Mouse (Mus musculus) stomach, embryonic 16.5 days (tissue): ENCODE data around the gene Stra6. TPM values are rescaled to one million over a fixed set of nuclear protein-coding genes. Genes with fewer than 3 reads are reported as not detected.

Source experiments
- ATAC-seq: fragments of 200-750 bp; cut with Nextera tagmentation; 2 replicates; pipeline ENCODE4 v1.8.0; 2017; ENCODE audit warnings: moderate number of reproducible peaks, moderate TSS enrichment; ENCODE audit not compliant: insufficient read depth, low FRiP score
- H3K27ac ChIP-seq: fragments of 300-500 bp; sonication (generic); 2 replicates; pipeline ENCODE4 v1.5.1; 2014; ENCODE audit warnings: low read length
- H3K27me3 ChIP-seq: fragments of 300-500 bp; sonication (generic); 2 replicates; pipeline ENCODE4 v1.6.1; 2014; ENCODE audit warnings: low read length, control low read depth, mixed read lengths; ENCODE audit not compliant: control insufficient read depth, insufficient read depth
- H3K36me3 ChIP-seq: fragments of 300-500 bp; sonication (generic); 2 replicates; pipeline ENCODE4 v1.6.1; 2014; ENCODE audit warnings: low read length; ENCODE audit not compliant: control insufficient read depth, insufficient read depth
- H3K4me1 ChIP-seq: fragments of 300-500 bp; sonication (generic); 2 replicates; pipeline ENCODE4 v1.6.1; 2014; ENCODE audit warnings: low read length, control low read depth, mixed read lengths; ENCODE audit not compliant: control insufficient read depth, insufficient read depth
- H3K4me2 ChIP-seq: fragments of 300-500 bp; sonication (generic); 2 replicates; pipeline ENCODE4 v1.6.1; 2014; ENCODE audit warnings: low read depth, low read length, mixed read lengths
- H3K4me3 ChIP-seq: fragments of 300-500 bp; sonication (generic); replicated peaks from 2 replicates; pipeline ENCODE4 v1.5.1; 2014; ENCODE audit warnings: mild to moderate bottlenecking, low read length
- H3K9ac ChIP-seq: fragments of 300-500 bp; sonication (generic); 2 replicates; pipeline ENCODE4 v1.6.1; 2014; ENCODE audit warnings: low read length
- H3K9me3 ChIP-seq: fragments of 300-500 bp; sonication (generic); replicated peaks from 2 replicates; pipeline ENCODE4 v1.6.1; 2016; ENCODE audit warnings: low read length, control low read depth; ENCODE audit not compliant: control insufficient read depth
- WGBS: fragments of 180-500 bp; shearing (Covaris S2); extraction: QIAGEN DNeasy Blood & Tissue Kit; methylation state at CpG from one replicate; pipeline ENCODE4 v1.1.7; 2014; 5-methylcytosine and 5-hydroxymethylcytosine counted together
- polyA plus RNA-seq: library from polyadenylated mRNA; unstranded; fragments of >200 nt; fragmentation: Nextera tagmentation; extraction: Ambion mirVana; gene quantifications from 2 replicates; pipeline ENCODE4 v1.2.1, GENCODE M21; 2015

The Stra6 gene
- polyA plus RNA-seq, 1 experiment from 2014 or later, result 1.4 TPM

DNA sequence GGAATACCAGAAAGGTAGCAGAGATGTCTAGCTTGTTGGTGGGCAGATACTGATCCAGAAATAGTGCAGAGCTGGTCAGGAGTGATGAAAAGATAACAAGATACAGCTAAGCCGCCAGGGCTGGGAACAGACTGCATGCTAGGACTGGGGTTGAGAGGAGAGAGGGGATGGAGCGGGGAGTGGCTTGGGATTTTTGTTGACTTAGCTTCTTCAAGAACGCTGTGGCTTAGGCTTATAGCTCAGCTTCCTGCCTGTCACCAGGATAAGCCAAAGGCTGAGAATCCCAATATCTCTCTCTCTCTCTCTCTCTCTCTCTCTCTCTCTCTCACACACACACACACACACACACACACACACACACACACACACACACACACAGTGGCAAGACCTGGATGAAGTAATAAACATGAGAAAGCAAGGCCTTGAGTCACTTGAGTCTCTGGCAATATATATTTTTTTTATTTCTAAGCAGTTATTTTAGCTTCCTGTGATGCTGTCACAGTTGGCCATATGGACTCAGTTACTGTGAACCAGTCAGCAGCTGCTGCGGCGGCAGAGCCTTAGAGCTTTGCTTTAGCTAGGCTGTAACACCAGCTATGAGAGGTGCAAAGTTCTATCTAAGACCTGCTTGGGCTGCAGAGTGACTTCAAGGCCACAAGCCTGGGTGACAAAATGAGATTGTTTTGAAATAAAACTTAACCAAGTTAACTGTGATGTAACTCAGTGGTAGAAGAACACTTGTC, 112.3 kb downstream of the Stra6 start:
- peak overlapping the region; percentile 47; the same call in 1 of the 2 replicates for H3K27ac ChIP-seq
- H3K27me3 ChIP-seq, result no peaks in the 10 kb centered on the region
- peak; percentile 47; the same call in 1 of the 2 replicates for ATAC-seq
- H3K4me2 ChIP-seq, result no peak overlapping the region
- H3K4me1 ChIP-seq, result no peaks in the 10 kb centered on the region
- WGBS, result 27% methylated on average over 5 of the region's 5 CpGs
- no peak overlapping the region for H3K9ac ChIP-seq
- no peaks in the 10 kb centered on the region for H3K9me3 ChIP-seq
- no peak overlapping the region for H3K4me3 ChIP-seq
- no peaks in the 10 kb centered on the region for H3K36me3 ChIP-seq

DNA sequence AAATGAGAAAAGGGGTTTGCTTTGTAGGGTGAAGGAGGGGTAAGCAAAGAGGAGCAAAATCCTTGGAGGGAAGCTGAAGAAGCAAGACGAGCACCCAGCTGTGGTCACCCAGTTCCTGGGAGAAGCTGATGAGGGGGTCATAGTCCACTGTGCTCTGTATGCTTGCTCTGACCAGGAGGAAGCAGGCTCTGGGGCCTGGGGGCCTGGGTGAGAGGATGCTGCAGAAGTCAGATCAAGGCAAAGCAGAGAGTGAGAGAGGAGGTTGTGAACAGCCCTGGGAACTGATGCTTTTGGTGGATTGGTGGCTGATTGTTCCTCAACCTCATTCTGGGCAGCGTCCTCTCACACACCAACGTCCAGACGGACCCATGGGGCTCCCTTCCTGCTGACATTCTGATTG, 113.6 kb downstream of the Stra6 start:
- Histone ChIP-seq H3K9me3 (no peaks in the 10 kb centered on the region), H3K4me2 (no peak overlapping the region), H3K9ac (no peak overlapping the region), H3K4me1 (no peaks in the 10 kb centered on the region), H3K36me3 (no peaks in the 10 kb centered on the region), H3K27ac (no peak overlapping the region), H3K4me3 (no peak overlapping the region), H3K27me3 (no peaks in the 10 kb centered on the region)
- WGBS, result 76% methylated on average over 4 of the region's 4 CpGs
- ATAC-seq, result no peak

DNA sequence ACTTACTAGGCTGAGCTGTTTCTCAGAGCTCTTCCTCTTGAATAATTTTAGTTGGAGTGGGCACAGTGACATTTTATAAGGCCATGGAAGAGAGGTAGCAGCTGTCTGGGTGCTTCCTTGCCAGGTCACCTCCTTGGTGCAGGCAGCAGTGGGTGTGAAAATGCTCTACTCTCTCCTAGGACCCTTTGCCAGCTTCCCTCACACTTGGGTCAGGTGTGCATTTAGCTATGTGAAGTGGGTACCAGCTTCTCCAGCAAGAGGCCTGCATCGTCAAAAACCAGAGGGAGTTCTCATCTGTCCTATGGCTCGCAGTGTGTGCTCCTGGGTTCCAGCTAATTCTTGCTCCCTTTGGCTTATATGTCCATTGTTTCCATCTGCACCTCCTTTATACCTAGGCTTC, 115.8 kb downstream of the Stra6 start:
- Histone ChIP-seq H3K27me3 (no peaks in the 10 kb centered on the region), H3K4me3 (no peak overlapping the region), H3K4me1 (no peaks in the 10 kb centered on the region), H3K27ac (no peak overlapping the region), H3K36me3 (no peaks in the 10 kb centered on the region), H3K4me2 (no peak overlapping the region), H3K9me3 (no peaks in the 10 kb centered on the region), H3K9ac (no peak overlapping the region)
- WGBS, result 86% methylated on average over 2 of the region's 2 CpGs
- ATAC-seq, result no peak

DNA sequence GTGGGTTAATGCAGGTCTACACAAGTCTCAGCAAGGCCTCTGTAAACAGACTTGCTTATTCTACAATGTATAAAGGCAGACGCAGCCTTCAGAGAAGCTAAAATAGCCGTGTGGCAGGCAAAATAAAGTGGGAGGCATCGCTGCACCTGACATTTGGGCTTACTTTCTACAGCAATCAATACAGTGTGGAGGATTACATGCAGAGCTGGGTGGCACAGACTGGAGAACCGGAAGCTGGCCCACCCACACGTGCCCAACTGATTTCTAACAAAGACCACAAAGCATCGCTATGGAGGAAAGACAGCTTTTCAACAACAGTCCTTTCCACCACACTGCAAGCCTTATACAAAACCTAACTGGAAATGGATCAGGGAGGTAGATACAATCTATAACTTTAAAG, 120.9 kb downstream of the Stra6 start:
- H3K4me1 ChIP-seq, result no peaks in the 10 kb centered on the region
- 60% methylated on average over 6 of the region's 6 CpGs for WGBS

DNA sequence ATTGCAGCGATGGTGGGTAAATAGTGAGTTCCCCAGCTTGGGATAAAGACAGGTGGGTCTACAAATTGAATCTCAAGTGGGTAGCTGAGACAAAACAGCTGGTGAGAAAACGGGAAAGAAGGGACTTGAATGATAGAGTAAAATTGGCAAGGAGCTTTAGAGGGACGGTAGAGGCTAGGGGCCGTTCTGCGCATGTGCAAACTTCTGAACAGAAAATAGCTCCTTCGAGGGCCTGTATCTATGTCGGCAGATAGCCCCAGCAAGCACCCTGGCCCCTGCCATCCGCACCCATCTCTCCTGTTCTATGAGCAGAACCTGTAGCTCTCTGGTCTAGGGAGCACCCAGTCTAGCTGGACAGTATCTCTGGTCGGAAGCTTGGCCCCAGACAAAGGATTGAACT, 130.6 kb downstream of the Stra6 start:
- no peaks in the 10 kb centered on the region for H3K9me3 ChIP-seq
- no peak overlapping the region for H3K4me3 ChIP-seq
- H3K27ac ChIP-seq, result no peak overlapping the region
- no peak overlapping the region for H3K4me2 ChIP-seq
- no peak overlapping the region for H3K9ac ChIP-seq
- H3K27me3 ChIP-seq, result peaks cover 41% of the 10 kb centered on the region
- WGBS, result 71% methylated on average over 9 of the region's 9 CpGs
- ATAC-seq, result no peak
- peaks cover 28% of the 10 kb centered on the region for H3K4me1 ChIP-seq
- no peaks in the 10 kb centered on the region for H3K36me3 ChIP-seq

More for the DNA sequence above, 120.9 kb downstream of the Stra6 start:
- H3K9ac ChIP-seq, result no peak overlapping the region
- H3K4me3 ChIP-seq, result no peak overlapping the region
- H3K27me3 ChIP-seq, result no peaks in the 10 kb centered on the region
- no peak overlapping the region for H3K27ac ChIP-seq
- no peak overlapping the region for H3K4me2 ChIP-seq
- H3K36me3 ChIP-seq, result no peaks in the 10 kb centered on the region
- no peak for ATAC-seq
- no peaks in the 10 kb centered on the region for H3K9me3 ChIP-seq

DNA sequence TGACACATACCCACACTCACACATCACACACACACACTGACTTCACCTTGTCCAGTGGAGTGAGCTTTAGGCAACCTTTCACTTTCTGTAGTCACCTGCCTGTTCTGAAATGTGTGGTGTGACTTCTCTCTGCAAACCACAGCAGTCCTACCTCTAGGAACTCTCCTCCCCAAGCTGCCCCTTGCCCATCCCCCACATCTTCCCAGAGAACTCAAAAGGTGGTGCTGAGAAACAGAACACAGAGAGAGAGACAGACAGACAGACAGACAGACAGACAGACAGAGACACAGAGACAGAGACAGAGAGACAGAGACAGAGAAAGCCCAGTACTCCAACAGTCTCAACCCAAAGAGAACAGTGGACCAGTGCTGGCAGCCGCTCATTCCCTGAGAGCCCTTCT, 132.1 kb downstream of the Stra6 start:
- Histone ChIP-seq H3K9me3 (no peaks in the 10 kb centered on the region), H3K27me3 (peaks cover 55% of the 10 kb centered on the region), H3K9ac (no peak overlapping the region)

DNA sequence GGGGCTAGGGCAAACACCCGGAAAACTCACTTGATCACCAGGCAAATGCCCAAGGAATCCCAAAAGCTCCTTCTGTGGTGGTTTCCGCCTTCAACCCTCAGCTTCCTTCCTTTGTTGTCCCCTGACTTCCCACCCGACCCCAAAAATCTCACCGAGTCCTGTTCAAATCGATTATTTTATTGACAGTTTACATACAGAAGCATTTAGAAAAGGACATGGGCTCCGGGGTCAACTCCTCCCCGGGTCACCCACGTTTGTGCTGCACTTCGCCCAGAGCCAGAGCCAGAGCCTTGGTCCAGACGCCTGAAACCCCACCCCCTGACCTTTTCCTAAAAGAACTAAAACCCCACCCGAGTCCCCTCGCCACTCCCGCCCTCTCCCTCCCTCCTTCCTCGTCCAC, 132.6 kb downstream of the Stra6 start:
- peak overlapping the region; percentile 19; the same call in 1 of the 2 replicates for H3K4me3 ChIP-seq
- no peaks in the 10 kb centered on the region for H3K36me3 ChIP-seq
- no peak overlapping the region for H3K27ac ChIP-seq
- peaks cover 28% of the 10 kb centered on the region for H3K4me1 ChIP-seq
- H3K9me3 ChIP-seq, result no peaks in the 10 kb centered on the region
- H3K4me2 ChIP-seq, result no peak overlapping the region; the same call in 1 of the 2 replicates
- 6% methylated on average over 14 of the region's 14 CpGs for WGBS
- H3K9ac ChIP-seq, result no peak overlapping the region
- ATAC-seq, result no peak
- H3K27me3 ChIP-seq, result peaks cover 60% of the 10 kb centered on the region

More for the DNA sequence above, 132.1 kb downstream of the Stra6 start:
- Histone ChIP-seq H3K4me3 (no peak overlapping the region), H3K27ac (no peak overlapping the region), H3K4me2 (no peak overlapping the region), H3K36me3 (no peaks in the 10 kb centered on the region), H3K4me1 (peaks cover 28% of the 10 kb centered on the region)
- no peak for ATAC-seq
- 28% methylated on average over 1 of the region's 1 CpGs for WGBS

DNA sequence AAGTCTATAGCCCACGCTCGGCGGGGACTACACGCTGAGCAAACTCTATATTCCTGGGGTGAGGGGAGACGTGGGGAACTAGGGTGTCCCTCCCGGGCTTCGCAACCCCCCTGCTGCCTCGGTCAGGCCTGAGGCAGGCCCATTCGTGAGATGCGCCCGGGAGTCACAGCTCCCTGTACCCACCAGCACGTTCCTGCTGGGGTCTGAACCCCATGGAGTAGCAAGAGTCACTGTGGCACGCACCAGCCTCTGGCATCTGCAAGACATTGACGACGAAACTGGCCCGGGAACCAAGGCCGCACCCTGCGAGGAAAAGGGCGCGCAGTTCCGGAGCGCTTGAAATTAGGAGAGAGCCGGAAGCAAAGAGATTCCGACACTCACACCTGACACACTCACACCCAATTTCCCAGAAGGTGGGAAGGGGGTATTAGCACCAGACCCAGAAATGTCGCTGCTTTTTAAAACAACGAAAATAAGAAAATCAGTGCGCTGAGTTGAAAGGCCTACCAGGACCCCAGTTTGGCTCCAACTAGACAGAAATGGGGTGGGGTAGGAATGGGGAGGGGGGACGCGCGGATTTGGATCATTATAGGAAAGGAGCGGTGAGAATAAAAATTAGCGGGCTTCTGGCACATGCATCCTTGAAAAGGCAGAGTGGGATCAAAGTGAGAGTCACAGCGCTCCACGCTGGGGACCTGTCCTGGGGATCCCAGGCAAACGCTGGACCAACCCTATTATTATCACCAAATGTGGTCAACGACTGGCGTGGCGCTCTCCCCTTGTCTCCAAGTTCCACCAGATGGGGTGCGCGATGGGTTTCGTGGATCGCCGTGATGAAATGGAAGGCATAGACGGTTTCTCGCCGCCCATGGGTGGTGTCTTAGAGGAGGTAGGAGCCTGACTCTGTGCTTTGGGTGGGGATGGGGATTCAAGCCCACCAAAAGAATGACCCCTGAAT, 133.3 kb downstream of the Stra6 start:
- H3K4me3 ChIP-seq, result peak overlapping the region; percentile 19
- no peak for ATAC-seq
- peaks cover 28% of the 10 kb centered on the region for H3K4me1 ChIP-seq
- no peak overlapping the region for H3K27ac ChIP-seq
- no peak overlapping the region for H3K9ac ChIP-seq
- peaks cover 67% of the 10 kb centered on the region for H3K27me3 ChIP-seq
- 7% methylated on average over 46 of the region's 46 CpGs for WGBS
- H3K36me3 ChIP-seq, result no peaks in the 10 kb centered on the region
- H3K9me3 ChIP-seq, result no peaks in the 10 kb centered on the region
- peak overlapping the region; percentile 21; the same call in 1 of the 2 replicates for H3K4me2 ChIP-seq
